Mouse (Mus musculus) lung, embryonic 16.5 days (tissue): ENCODE results near the gene Moxd2. TPM values are rescaled to one million over a fixed set of nuclear protein-coding genes. Genes with fewer than 3 reads are reported as not detected.

Source experiments
- ATAC-seq: fragments of 200-750 bp; cut with Nextera tagmentation; 2 replicates; pipeline ENCODE4 v1.8.0; 2017; ENCODE audit warnings: low read depth, mild to moderate bottlenecking, moderate library complexity
- H3K27ac ChIP-seq: fragments of 300-500 bp; sonication (generic); 2 replicates; pipeline ENCODE4 v1.5.1; 2014; ENCODE audit warnings: mild to moderate bottlenecking, control low read depth, low read length
- H3K27me3 ChIP-seq: fragments of 300-500 bp; sonication (generic); 2 replicates; pipeline ENCODE4 v1.6.1; 2014; ENCODE audit warnings: low read depth, low read length, mixed read lengths; ENCODE audit not compliant: control insufficient read depth, insufficient read depth
- H3K36me3 ChIP-seq: fragments of 300-500 bp; sonication (generic); 2 replicates; pipeline ENCODE4 v1.6.1; 2014; ENCODE audit warnings: low read length; ENCODE audit not compliant: control insufficient read depth, insufficient read depth
- H3K4me1 ChIP-seq: fragments of 300-500 bp; sonication (generic); replicated peaks from 2 replicates; pipeline ENCODE4 v1.6.1; 2014; ENCODE audit warnings: low read length, mixed read lengths; ENCODE audit not compliant: control insufficient read depth, insufficient read depth
- H3K4me2 ChIP-seq: fragments of 300-500 bp; sonication (generic); 2 replicates; pipeline ENCODE4 v1.6.1; 2014; ENCODE audit warnings: low read depth, low read length, control low read depth
- H3K4me3 ChIP-seq: fragments of 300-500 bp; sonication (generic); 2 replicates; pipeline ENCODE4 v1.5.1; 2014; ENCODE audit warnings: mild to moderate bottlenecking, low read length, control low read depth
- H3K9ac ChIP-seq: fragments of 300-500 bp; sonication (generic); 2 replicates; pipeline ENCODE4 v1.6.1; 2014; ENCODE audit warnings: low read length, control low read depth
- H3K9me3 ChIP-seq: fragments of 300-500 bp; sonication (generic); 2 replicates; pipeline ENCODE4 v1.6.1; 2016; ENCODE audit warnings: low read length; ENCODE audit not compliant: control insufficient read depth
- WGBS: fragments of 180-500 bp; shearing (Covaris S2); extraction: QIAGEN DNeasy Blood & Tissue Kit; methylation state at CpG from one replicate; pipeline ENCODE4 v1.1.7; 2014; 5-methylcytosine and 5-hydroxymethylcytosine counted together
- polyA plus RNA-seq: library from polyadenylated mRNA; unstranded; fragments of >200 nt; fragmentation: Nextera tagmentation; extraction: Ambion mirVana; gene quantifications from 2 replicates; pipeline ENCODE4 v1.2.1, GENCODE M21; 2015

The Moxd2 gene
- polyA plus RNA-seq = not detected in 2 replicates

DNA sequence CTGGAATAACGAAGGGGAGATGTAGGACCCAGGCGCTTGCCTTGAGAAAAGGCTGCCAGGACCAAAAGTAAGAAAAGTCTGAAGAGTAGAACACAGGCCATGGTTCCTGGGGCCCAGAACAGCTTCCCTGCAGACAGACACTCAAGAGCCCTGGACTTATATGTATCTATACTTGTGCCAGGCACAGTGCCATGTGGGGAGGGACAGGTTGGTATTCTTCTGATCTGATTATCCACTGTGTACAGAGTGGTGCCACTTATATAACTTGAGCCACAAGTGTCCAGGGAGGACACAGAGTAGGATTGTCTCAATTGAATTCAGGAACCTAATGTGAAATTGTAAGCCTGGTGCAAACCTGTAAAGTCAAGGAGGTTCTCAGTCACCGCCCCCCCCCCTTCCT lies at the start of gene Moxd2:
Gene Moxd2, minus strand, starts transcription at position 101 of the 400 bp plus-strand sequence.
- Histone ChIP-seq H3K27ac (no peak within 1 kb of the TSS), H3K4me2 (no peak within 1 kb of the TSS), H3K9ac (no peak within 1 kb of the TSS), H3K4me3 (no peak within 1 kb of the TSS), H3K36me3 (no peaks in the 10 kb centered on the region), H3K27me3 (no peaks in the 10 kb centered on the region), H3K9me3 (no peaks in the 10 kb centered on the region), H3K4me1 (no peaks in the 10 kb centered on the region)
- 80% methylated on average over 3 of the region's 3 CpGs for WGBS
- ATAC-seq = no peak

DNA sequence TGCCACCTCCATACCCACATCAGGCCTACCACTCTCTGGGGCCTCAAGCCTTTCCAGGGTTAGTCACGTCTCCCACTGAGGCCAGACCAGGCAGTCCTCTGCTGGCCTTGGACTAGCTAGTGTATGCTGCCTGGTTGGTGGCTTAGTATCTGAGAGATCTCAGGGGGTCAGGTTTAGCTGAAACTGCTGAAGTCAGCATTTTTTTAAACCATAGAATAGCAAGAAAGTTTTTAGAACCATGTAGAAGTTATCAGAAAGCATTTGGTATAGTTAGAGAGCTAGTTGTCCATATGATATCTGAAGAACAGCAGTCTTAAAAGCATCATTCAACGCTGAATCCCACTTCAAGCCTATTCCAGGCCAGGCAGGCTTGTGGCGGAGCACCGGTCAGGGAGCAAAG lies 32.7 kb upstream of the Moxd2 start:
- 75% methylated on average over 4 of the region's 4 CpGs for WGBS
- no peak overlapping the region for H3K27ac ChIP-seq
- no peaks in the 10 kb centered on the region for H3K4me1 ChIP-seq
- no peak overlapping the region for H3K4me2 ChIP-seq
- H3K9me3 ChIP-seq = no peaks in the 10 kb centered on the region
- no peaks in the 10 kb centered on the region for H3K36me3 ChIP-seq
- H3K9ac ChIP-seq = no peak overlapping the region
- no peak overlapping the region for H3K4me3 ChIP-seq
- ATAC-seq = no peak
- H3K27me3 ChIP-seq = no peaks in the 10 kb centered on the region

DNA sequence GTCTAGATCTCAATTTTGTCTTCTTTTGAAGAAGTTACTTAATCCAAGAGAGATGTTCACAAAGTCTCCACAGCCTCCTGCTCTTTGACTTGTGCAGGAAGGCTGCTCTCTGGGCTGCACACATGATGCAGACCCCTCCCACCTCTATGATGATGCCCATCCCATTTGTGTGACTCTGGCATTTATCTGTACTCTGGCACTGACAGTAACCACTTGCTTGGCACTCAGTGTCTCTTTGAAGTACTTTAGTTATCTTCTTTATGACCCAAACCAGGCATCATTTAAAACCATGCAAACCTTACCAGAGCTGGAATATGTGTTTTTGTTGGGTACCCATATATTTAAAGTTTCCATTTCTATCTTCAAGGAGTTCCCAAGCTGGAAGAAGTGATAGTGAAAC lies 13.0 kb upstream of the Moxd2 start, which contains the start of gene Prss58:
Gene Prss58, minus strand, starts transcription at position 101 of the 400 bp plus-strand sequence.
- Histone ChIP-seq H3K36me3 (no peaks in the 10 kb centered on the region), H3K4me3 (no peak within 1 kb of the TSS), H3K9ac (no peak within 1 kb of the TSS), H3K4me1 (no peaks in the 10 kb centered on the region), H3K4me2 (no peak within 1 kb of the TSS), H3K27ac (no peak within 1 kb of the TSS), H3K9me3 (no peaks in the 10 kb centered on the region), H3K27me3 (no peaks in the 10 kb centered on the region)
- ATAC-seq = no peak

DNA sequence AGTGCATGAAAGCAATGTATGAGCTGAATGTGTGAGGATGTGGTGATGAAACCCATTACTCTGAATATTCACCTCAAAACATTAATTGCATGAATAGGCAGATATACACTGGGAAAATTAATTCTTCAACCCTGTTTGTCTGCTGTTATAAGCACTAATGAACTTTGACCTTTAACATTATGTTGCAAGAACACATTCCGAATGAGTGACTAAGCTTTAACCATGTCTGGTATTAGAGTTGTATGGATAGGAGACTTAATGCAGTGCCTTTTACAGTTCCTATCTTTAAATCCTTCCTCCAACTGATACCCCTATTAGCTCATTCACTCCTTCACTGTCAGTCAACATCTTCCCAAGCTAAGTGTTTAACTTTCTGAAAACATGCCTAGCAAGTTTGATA lies 7.4 kb upstream of the Moxd2 start:
- Histone ChIP-seq H3K27me3 (no peaks in the 10 kb centered on the region), H3K36me3 (no peaks in the 10 kb centered on the region), H3K9ac (no peak overlapping the region), H3K4me2 (no peak overlapping the region), H3K4me3 (no peak overlapping the region), H3K4me1 (no peaks in the 10 kb centered on the region), H3K27ac (no peak overlapping the region), H3K9me3 (no peaks in the 10 kb centered on the region)
- 66% methylated on average over 1 of the region's 1 CpGs for WGBS
- no peak for ATAC-seq

DNA sequence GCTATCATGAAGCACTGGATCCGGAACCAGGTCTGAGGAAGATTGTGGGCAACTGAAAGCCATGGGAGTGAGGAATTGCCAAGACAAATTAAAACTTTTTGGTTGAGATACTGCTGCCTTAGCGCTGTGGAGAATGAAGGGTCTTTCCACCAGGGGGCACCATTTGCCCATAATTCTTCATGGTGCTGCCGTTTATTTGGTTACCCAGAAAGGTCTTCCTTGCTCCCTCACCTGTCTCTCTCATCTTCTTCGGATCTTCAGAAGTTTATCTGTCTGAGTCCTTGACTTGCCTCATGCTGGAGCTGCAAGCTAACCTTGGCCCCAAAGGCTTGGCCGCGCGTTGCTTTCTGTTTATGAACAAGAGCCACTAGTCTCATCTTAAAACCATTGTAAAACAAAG lies 6.3 kb upstream of the Moxd2 start:
- H3K4me2 ChIP-seq = no peak overlapping the region
- H3K9me3 ChIP-seq = no peaks in the 10 kb centered on the region
- no peak overlapping the region for H3K27ac ChIP-seq
- no peak overlapping the region for H3K4me3 ChIP-seq
- H3K9ac ChIP-seq = no peak overlapping the region
- H3K27me3 ChIP-seq = no peaks in the 10 kb centered on the region
- no peak for ATAC-seq
- H3K36me3 ChIP-seq = no peaks in the 10 kb centered on the region
- WGBS = 39% methylated on average over 7 of the region's 7 CpGs
- no peaks in the 10 kb centered on the region for H3K4me1 ChIP-seq

DNA sequence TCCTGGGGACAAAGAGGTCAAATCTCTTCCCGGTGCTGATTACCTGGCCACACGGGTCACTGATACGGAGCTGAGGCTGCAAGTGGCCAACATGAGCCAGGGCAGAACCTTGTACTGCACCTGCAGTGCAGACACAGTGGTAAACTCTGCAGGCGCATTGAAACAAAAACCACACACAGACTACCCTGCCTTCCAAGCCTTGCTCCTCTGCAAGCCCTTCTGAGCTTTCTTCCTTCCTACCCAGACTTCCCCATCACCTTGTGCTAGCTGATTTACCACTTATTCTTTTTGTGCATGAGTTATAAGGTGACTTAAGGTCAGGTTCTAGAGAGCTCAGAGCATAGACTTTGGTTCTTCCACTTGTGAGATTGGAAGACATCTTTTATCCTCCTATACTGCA lies 4.5 kb upstream of the Moxd2 start:
- H3K27ac ChIP-seq = no peak overlapping the region
- no peaks in the 10 kb centered on the region for H3K9me3 ChIP-seq
- WGBS = 78% methylated on average over 4 of the region's 4 CpGs
- no peak overlapping the region for H3K4me2 ChIP-seq
- H3K9ac ChIP-seq = no peak overlapping the region
- H3K27me3 ChIP-seq = no peaks in the 10 kb centered on the region
- no peaks in the 10 kb centered on the region for H3K4me1 ChIP-seq
- H3K4me3 ChIP-seq = no peak overlapping the region
- no peak for ATAC-seq
- H3K36me3 ChIP-seq = no peaks in the 10 kb centered on the region

DNA sequence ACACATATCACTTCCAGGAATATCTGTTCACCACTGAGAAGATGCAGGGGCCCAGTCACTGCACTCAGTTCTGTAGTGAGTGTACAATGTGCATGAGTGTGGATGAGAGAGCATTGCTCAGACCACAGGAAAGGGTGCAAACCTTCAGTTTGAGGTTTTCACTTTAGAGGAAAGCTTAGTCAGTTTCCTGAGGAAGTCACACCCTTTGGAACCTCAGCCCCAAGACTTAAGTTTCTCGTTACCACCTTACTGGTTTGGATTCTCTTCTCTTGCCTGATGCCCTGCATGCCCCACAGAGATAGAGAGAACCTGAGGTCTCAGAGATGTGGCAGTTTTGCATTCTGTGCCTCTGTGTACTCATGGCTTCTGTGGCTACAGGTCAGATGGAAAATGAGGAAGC lies 3.7 kb upstream of the Moxd2 start:
- Histone ChIP-seq H3K9ac (no peak overlapping the region), H3K4me1 (no peaks in the 10 kb centered on the region), H3K36me3 (no peaks in the 10 kb centered on the region), H3K27ac (no peak overlapping the region), H3K4me3 (no peak overlapping the region), H3K9me3 (no peaks in the 10 kb centered on the region), H3K4me2 (no peak overlapping the region), H3K27me3 (no peaks in the 10 kb centered on the region)
- WGBS = 50% methylated on average over 1 of the region's 1 CpGs
- ATAC-seq = no peak

DNA sequence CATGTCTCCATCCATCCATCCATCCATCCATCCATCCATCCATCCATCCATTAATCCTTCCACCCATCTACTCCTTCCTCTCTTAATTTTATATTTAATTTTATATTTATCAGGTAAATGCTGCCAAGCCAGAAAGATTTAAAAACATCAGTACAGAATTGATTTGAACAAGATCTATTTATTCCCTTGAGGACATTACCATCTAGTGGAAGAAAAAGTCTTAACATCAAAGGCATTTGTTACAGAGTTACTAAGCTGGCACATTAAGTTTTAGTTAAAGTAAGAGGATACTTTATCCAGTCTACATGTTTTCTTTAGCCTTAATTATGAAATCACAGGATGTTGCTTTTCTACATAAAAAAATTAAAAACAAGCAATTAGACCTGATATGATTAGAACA lies 42.0 kb downstream of the Moxd2 start:
- H3K4me3 ChIP-seq = no peak overlapping the region
- no peak overlapping the region for H3K4me2 ChIP-seq
- H3K27me3 ChIP-seq = no peaks in the 10 kb centered on the region
- H3K9ac ChIP-seq = no peak overlapping the region
- H3K4me1 ChIP-seq = no peaks in the 10 kb centered on the region
- H3K27ac ChIP-seq = no peak overlapping the region
- H3K9me3 ChIP-seq = no peaks in the 10 kb centered on the region
- ATAC-seq = no peak
- no peaks in the 10 kb centered on the region for H3K36me3 ChIP-seq
